ENCODE assay signal across 16 mouse cellular contexts in the genomic region with DNA sequence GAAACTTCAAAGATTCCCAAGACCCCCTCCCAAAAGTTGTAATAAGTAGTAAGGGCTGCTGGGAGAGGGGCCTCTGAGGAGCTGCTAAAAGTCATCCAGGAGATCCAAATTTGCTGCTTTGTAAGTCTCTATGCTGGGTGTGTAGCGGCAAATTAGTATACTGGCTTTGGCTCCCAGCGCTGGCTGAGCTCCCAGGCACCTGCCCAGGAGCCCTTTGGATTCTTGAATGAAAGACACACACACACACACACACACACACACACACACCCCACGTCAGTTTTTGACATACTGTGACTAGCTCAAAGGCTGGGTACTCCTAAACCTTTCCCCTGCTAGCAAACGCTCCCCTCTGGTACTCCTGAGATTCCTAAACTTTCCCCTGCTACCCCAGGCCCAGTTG.
"Had no signal": no experiment of that assay in that cellular context is flagged by ENCODE, and none has a peak within 500 bp of the region (broad histone marks: within the 10 kb centered on the region; RNA-seq: fewer than 3 reads in every experiment).

No protein-coding gene starts in this region.

- H3K9ac ChIP-seq: lung, embryonic 14.5 days; midbrain, embryonic 12.5 days; neural tube, embryonic 12.5 days; stomach, embryonic 15.5 days had no signal

- H3K9me3 ChIP-seq: midbrain, embryonic 10.5 days; midbrain, embryonic 12.5 days; neural tube, embryonic 12.5 days; stomach, embryonic 15.5 days had no signal

- H3K4me3 ChIP-seq: midbrain, embryonic 10.5 days; midbrain, embryonic 12.5 days; myocyte; neural tube, embryonic 12.5 days; stomach, embryonic 15.5 days had no signal

- DNase-seq: lung, adult 18-20 months; lung, embryonic 14.5 days; lung, postnatal 10 days; lung, postnatal 4 days; midbrain, embryonic 14.5 days; right cerebral cortex, postnatal 14 days; thymus, adult 2 months; thymus, postnatal 25 days; thymus, postnatal 4 days had no signal

- H3K27me3 ChIP-seq: midbrain, embryonic 12.5 days; neural tube, embryonic 12.5 days; stomach, embryonic 15.5 days had no signal

- H3K4me2 ChIP-seq: lung, embryonic 14.5 days; midbrain, embryonic 12.5 days; neural tube, embryonic 12.5 days; stomach, embryonic 15.5 days had no signal

- H3K36me3 ChIP-seq: midbrain, embryonic 10.5 days; midbrain, embryonic 12.5 days; neural tube, embryonic 12.5 days; stomach, embryonic 15.5 days had no signal

- ATAC-seq: midbrain, embryonic 16.5 days had no signal

- H3K27ac ChIP-seq: midbrain, embryonic 10.5 days; midbrain, embryonic 12.5 days; neural tube, embryonic 12.5 days; stomach, embryonic 15.5 days; stomach, postnatal 0 days had no signal
